Mouse (Mus musculus): ENCODE data around the gene Olfr370. TPM values are rescaled to one million over a fixed set of nuclear protein-coding genes. Genes with fewer than 3 reads are reported as not detected.

The Olfr370 gene
- polyA plus RNA-seq, 1 experiment from 2014 or later, result not detected

DNA sequence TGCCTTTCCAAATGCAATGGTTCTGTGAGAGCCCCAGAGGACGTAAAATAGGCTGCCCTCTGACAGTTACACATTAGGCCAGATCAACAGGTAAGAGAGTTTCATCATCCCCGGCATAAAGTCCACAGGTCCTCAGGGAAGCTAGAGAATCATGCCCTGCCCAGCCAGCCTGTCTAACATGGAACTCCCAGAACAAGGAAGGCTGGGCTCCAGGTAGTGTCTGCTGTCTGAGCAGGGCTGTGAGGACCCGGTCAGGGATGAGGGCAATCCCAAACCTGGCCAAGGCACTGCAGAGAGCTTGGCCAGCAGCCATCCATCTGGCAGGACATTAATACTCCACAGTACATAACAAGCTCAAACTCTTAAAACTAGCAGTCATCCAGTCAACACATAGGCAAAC, 49.8 kb downstream of the Olfr370 start:
- DNase-seq (ENCODE audit: low spot score) (no peak), ATAC-seq (no peak)
- 48% methylated on average over 3 of the region's 3 CpGs for WGBS
- H3K9ac ChIP-seq (replicated peaks; ENCODE audit: low read depth), result no peak overlapping the region
- no peaks in the 10 kb centered on the region for H3K4me1 ChIP-seq (ENCODE audit: insufficient read depth, low read depth, low read length)
- no peak overlapping the region for H3K4me2 ChIP-seq (replicated peaks; ENCODE audit: low read depth, low read length)
- H3K27ac ChIP-seq (ENCODE audit: low read length), result no peak overlapping the region
- H3K4me3 ChIP-seq (ENCODE audit: low read depth, low read length), result no peak overlapping the region
- no peaks in the 10 kb centered on the region for H3K36me3 ChIP-seq (ENCODE audit: insufficient read depth, low read length)
- TF ChIP-seq CTCF (IDR thresholded peaks at IDR 0.05), result no peak
- TF ChIP-seq EP300 (IDR thresholded peaks at IDR 0.05), result no peak
- H3K27me3 ChIP-seq (replicated peaks; ENCODE audit: insufficient read depth, low read length), result no peaks in the 10 kb centered on the region
- H3K9me3 ChIP-seq (ENCODE audit: low read length), result no peaks in the 10 kb centered on the region

DNA sequence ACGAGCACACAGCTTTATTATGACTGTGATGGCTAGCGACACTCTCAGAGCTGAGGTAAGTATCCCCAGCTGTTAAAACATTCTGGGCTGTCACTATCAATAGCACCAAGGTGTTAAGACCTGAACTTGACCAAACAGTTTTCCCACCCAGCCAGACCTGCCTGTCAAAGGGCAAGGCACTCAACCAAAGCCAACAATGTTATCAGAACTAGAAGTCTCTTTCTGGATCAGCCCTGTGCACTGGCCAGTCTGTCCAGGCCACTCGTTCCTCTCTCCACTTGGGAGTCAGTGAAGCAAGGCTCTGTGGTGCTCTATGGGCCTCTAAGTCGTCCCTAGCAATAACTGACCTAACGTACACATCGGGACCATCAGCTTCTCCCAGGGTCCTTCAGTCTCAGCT, 52.1 kb downstream of the Olfr370 start:
- DNase-seq (ENCODE audit: low spot score), result no peak
- no peaks in the 10 kb centered on the region for H3K36me3 ChIP-seq (ENCODE audit: insufficient read depth, low read length)
- TF ChIP-seq EP300 (IDR thresholded peaks at IDR 0.05) (no peak), CTCF (IDR thresholded peaks at IDR 0.05) (no peak)
- no peaks in the 10 kb centered on the region for H3K9me3 ChIP-seq (ENCODE audit: low read length)
- H3K4me3 ChIP-seq (ENCODE audit: low read depth, low read length), result no peak overlapping the region
- H3K4me1 ChIP-seq (ENCODE audit: insufficient read depth, low read depth, low read length), result peaks cover 4% of the 10 kb centered on the region; the same call in 1 of the 2 replicates
- H3K27ac ChIP-seq (ENCODE audit: low read length), result no peak overlapping the region
- WGBS, result 52% methylated on average over 6 of the region's 6 CpGs
- H3K27me3 ChIP-seq (replicated peaks; ENCODE audit: insufficient read depth, low read length), result no peaks in the 10 kb centered on the region
- ATAC-seq, result peak; percentile 23; the same call in 1 of the 2 replicates
- H3K4me2 ChIP-seq (replicated peaks; ENCODE audit: low read depth, low read length), result no peak overlapping the region
- H3K9ac ChIP-seq (replicated peaks; ENCODE audit: low read depth), result no peak overlapping the region

GRCm38 (mm10) chr8:83588886-83589285, 53.3 kb downstream of the Olfr370 start:
- Histone ChIP-seq H3K4me1 (ENCODE audit: insufficient read depth, low read depth, low read length) (peaks cover 5% of the 10 kb centered on the region; the same call in 1 of the 2 replicates), H3K9me3 (ENCODE audit: low read length) (no peaks in the 10 kb centered on the region), H3K9ac (replicated peaks; ENCODE audit: low read depth) (no peak overlapping the region), H3K4me2 (replicated peaks; ENCODE audit: low read depth, low read length) (no peak overlapping the region), H3K4me3 (ENCODE audit: low read depth, low read length) (no peak overlapping the region), H3K27ac (ENCODE audit: low read length) (no peak overlapping the region), H3K27me3 (replicated peaks; ENCODE audit: insufficient read depth, low read length) (no peaks in the 10 kb centered on the region), H3K36me3 (ENCODE audit: insufficient read depth, low read length) (no peaks in the 10 kb centered on the region)
- 85% methylated on average over 5 of the region's 5 CpGs for WGBS
- TF ChIP-seq CTCF (IDR thresholded peaks at IDR 0.05) (no peak), EP300 (IDR thresholded peaks at IDR 0.05) (no peak)
- no peak for ATAC-seq
- no peak for DNase-seq (ENCODE audit: low spot score)

DNA sequence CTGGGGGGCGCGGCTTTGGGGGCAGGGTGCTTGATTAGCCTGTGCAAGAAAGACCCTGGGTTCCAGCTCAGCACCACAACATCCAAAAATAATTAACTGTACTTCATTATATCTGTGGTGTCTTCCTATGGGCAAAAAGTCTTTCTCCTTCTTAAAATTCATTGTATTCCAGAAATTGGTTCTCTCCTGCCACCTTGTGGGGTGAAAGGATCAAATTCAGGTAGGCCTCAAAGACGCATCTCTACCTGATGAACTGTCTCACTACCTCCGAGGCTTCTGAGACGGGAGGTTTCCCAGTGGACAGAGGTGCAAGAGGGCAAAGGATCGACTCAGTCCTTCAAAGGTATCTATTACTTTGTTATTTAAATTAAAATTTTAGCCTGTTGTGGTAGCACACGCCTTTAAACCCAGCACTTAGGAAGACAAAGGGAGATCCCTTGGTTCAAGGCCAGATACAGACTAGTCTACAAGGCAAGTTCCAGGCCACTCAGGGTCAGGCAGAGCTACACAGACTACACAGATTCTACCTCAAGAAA, 55.0 kb downstream of the Olfr370 start:
- H3K4me1 ChIP-seq (ENCODE audit: insufficient read depth, low read depth, low read length), result peaks cover 5% of the 10 kb centered on the region; the same call in 1 of the 2 replicates
- H3K9ac ChIP-seq (replicated peaks; ENCODE audit: low read depth), result no peak overlapping the region
- H3K4me2 ChIP-seq (replicated peaks; ENCODE audit: low read depth, low read length), result no peak overlapping the region
- no peaks in the 10 kb centered on the region for H3K27me3 ChIP-seq (replicated peaks; ENCODE audit: insufficient read depth, low read length)
- H3K9me3 ChIP-seq (ENCODE audit: low read length), result no peaks in the 10 kb centered on the region
- H3K27ac ChIP-seq (ENCODE audit: low read length), result no peak overlapping the region
- ATAC-seq, result no peak
- H3K4me3 ChIP-seq (ENCODE audit: low read depth, low read length), result no peak overlapping the region
- TF ChIP-seq EP300 (IDR thresholded peaks at IDR 0.05), result no peak
- peak; percentile 36; the same call in 1 of the 2 replicates for TF ChIP-seq CTCF (IDR thresholded peaks at IDR 0.05)
- H3K36me3 ChIP-seq (ENCODE audit: insufficient read depth, low read length), result no peaks in the 10 kb centered on the region
- no peak for DNase-seq (ENCODE audit: low spot score)
- WGBS, result 75% methylated on average over 7 of the region's 7 CpGs

- Histone ChIP-seq H3K9ac (replicated peaks; ENCODE audit: low read depth) (no peak overlapping the region), H3K36me3 (ENCODE audit: insufficient read depth, low read length) (no peaks in the 10 kb centered on the region), H3K27ac (ENCODE audit: low read length) (no peak overlapping the region), H3K4me1 (ENCODE audit: insufficient read depth, low read depth, low read length) (peaks cover 5% of the 10 kb centered on the region; the same call in 1 of the 2 replicates), H3K4me2 (replicated peaks; ENCODE audit: low read depth, low read length) (no peak overlapping the region; the same call in 1 of the 2 replicates), H3K27me3 (replicated peaks; ENCODE audit: insufficient read depth, low read length) (no peaks in the 10 kb centered on the region), H3K9me3 (ENCODE audit: low read length) (no peaks in the 10 kb centered on the region), H3K4me3 (ENCODE audit: low read depth, low read length) (no peak overlapping the region)
- WGBS, result 53% methylated on average over 3 of the region's 3 CpGs
- ATAC-seq, result no peak
- TF ChIP-seq CTCF (IDR thresholded peaks at IDR 0.05) (no peak), EP300 (IDR thresholded peaks at IDR 0.05) (no peak)
- no peak for DNase-seq (ENCODE audit: low spot score)
These were observed 57.1 kb downstream of the Olfr370 start for GRCm38 (mm10) chr8:83592682-83593081.

DNA sequence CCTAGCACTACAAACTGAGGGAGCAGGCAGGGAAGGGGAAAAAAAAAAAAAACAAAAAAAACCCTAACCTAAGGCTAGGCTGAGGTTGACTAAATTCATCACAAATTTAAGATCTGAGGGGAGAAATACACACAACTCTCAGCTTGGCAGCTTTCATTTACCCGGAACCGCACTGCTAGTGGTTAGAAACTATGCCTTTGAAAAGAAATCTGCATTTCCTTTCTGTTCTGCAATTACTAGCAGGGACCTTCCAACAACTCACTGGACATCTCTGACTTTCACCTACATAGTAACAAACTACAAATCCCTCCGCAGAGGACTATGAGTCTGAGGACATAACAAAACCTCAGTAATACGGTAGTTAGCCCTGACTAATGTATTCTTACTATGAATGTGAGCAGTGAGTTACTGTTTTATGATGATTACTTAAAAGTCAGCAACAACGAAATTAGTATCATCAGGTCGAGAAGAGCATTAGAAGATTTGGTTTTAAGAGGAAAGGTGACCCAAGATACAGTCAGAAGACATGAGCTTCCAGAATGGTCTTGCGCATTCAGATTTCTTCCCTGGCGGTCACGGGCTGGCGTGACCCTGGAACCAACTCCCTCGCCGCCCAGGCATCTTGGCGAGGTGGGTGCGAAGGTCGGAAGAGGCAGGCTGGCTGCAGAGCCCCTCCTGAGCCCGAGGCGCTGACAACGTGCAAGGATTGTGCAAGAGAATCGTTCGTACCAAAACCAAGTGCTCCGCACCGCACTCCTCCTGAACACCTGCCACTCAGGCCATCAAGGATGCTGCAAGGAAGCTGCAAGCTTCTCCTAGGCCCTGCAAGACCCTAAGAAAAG, 58.0 kb downstream of the Olfr370 start:
- 3% methylated on average over 20 of the region's 22 CpGs for WGBS
- DNase-seq (ENCODE audit: low spot score), result no peak
- H3K27ac ChIP-seq (ENCODE audit: low read length), result peak overlapping the region; percentile 48; the same call in 1 of the 2 replicates
- H3K9me3 ChIP-seq (ENCODE audit: low read length), result no peaks in the 10 kb centered on the region
- no peaks in the 10 kb centered on the region for H3K27me3 ChIP-seq (replicated peaks; ENCODE audit: insufficient read depth, low read length)
- TF ChIP-seq CTCF (IDR thresholded peaks at IDR 0.05) (no peak), EP300 (IDR thresholded peaks at IDR 0.05) (no peak)
- peak; percentile 9 for ATAC-seq
- peak overlapping the region; percentile 55 for H3K9ac ChIP-seq (replicated peaks; ENCODE audit: low read depth)
- H3K4me1 ChIP-seq (ENCODE audit: insufficient read depth, low read depth, low read length), result peaks cover 5% of the 10 kb centered on the region; the same call in 1 of the 2 replicates
- no peaks in the 10 kb centered on the region for H3K36me3 ChIP-seq (ENCODE audit: insufficient read depth, low read length)
- H3K4me3 ChIP-seq (ENCODE audit: low read depth, low read length), result peak overlapping the region; percentile 64
- peak overlapping the region; percentile 88 for H3K4me2 ChIP-seq (replicated peaks; ENCODE audit: low read depth, low read length)

Measured in lung, postnatal 0 days (tissue).